Mouse (Mus musculus) forebrain, embryonic 13.5 days (tissue): Measurements from ENCODE around the gene Tbk1. TPM values are rescaled to one million over a fixed set of nuclear protein-coding genes. Genes with fewer than 3 reads are reported as not detected.
A peak's percentile ranks its signal among the peaks of the same experiment; 100 is the strongest.

Source experiments
- ATAC-seq: fragments of 200-750 bp; cut with Nextera tagmentation; 2 replicates; pipeline ENCODE4 v1.8.0; 2017
- H3K27ac ChIP-seq: fragments of 300-500 bp; sonication (generic); 2 replicates; pipeline ENCODE4 v1.5.1; 2015; ENCODE audit warnings: inconsistent platforms, mild to moderate bottlenecking, moderate library complexity
- H3K27me3 ChIP-seq: fragments of 300-500 bp; sonication (generic); 2 replicates; pipeline ENCODE4 v1.6.1; 2015; ENCODE audit warnings: mild to moderate bottlenecking, inconsistent platforms
- H3K36me3 ChIP-seq: fragments of 300-500 bp; sonication (generic); 2 replicates; pipeline ENCODE4 v1.6.1; 2015; ENCODE audit warnings: mild to moderate bottlenecking, inconsistent platforms; ENCODE audit not compliant: poor library complexity, severe bottlenecking
- H3K4me1 ChIP-seq: fragments of 300-500 bp; sonication (generic); 2 replicates; pipeline ENCODE4 v1.6.1; 2015; ENCODE audit warnings: inconsistent platforms
- H3K4me2 ChIP-seq: fragments of 300-500 bp; sonication (generic); 2 replicates; pipeline ENCODE4 v1.6.1; 2015; ENCODE audit warnings: inconsistent platforms, mild to moderate bottlenecking, moderate library complexity
- H3K4me3 ChIP-seq: fragments of 300-500 bp; sonication (generic); 2 replicates; pipeline ENCODE4 v1.5.1; 2015; ENCODE audit warnings: mild to moderate bottlenecking, inconsistent platforms
- H3K9ac ChIP-seq: fragments of 300-500 bp; sonication (generic); 2 replicates; pipeline ENCODE4 v1.6.1; 2015; ENCODE audit warnings: mild to moderate bottlenecking, inconsistent platforms
- H3K9me3 ChIP-seq: fragments of 300-500 bp; sonication (generic); replicated peaks from 2 replicates; pipeline ENCODE4 v1.6.1; 2016; ENCODE audit warnings: inconsistent platforms
- WGBS: fragments of 180-500 bp; shearing (Covaris S2); methylation state at CpG from one replicate; pipeline ENCODE4 v1.1.7; 2015; 5-methylcytosine and 5-hydroxymethylcytosine counted together
- polyA plus RNA-seq: library from polyadenylated mRNA; unstranded; fragments of >200 nt; fragmentation: Nextera tagmentation; extraction: Ambion mirVana; gene quantifications from 2 replicates; pipeline ENCODE4 v1.2.1, GENCODE M21; 2015

Gene Tbk1
- polyA plus RNA-seq, 1 experiment from 2014 or later, result 31.7 TPM

- Histone ChIP-seq H3K4me3 (peak overlapping the region; percentile 31), H3K4me2 (peak overlapping the region; percentile 57), H3K27ac (no peak overlapping the region), H3K27me3 (no peaks in the 10 kb centered on the region), H3K9me3 (0 out of 2 replicates have a peak, but pooled peaks cover 3% of the 10 kb centered on the region), H3K9ac (peak overlapping the region; percentile 39; the same call in 1 of the 2 replicates), H3K4me1 (0 out of 2 replicates have a peak, but pooled peaks cover 6% of the 10 kb centered on the region), H3K36me3 (no peaks in the 10 kb centered on the region)
- WGBS, result 15% methylated on average over 32 of the region's 32 CpGs
- ATAC-seq, result peak; percentile 71; the same call in 1 of the 2 replicates
These were observed 53.3 kb downstream of the Tbk1 start for GRCm38 (mm10) chr10:121533137-121533872.

- Histone ChIP-seq H3K4me1 (0 out of 2 replicates have a peak, but pooled peaks cover 6% of the 10 kb centered on the region), H3K27me3 (no peaks in the 10 kb centered on the region), H3K27ac (no peak overlapping the region), H3K4me2 (no peak overlapping the region), H3K4me3 (no peak overlapping the region), H3K9me3 (0 out of 2 replicates have a peak, but pooled peaks cover 3% of the 10 kb centered on the region), H3K9ac (no peak overlapping the region), H3K36me3 (no peaks in the 10 kb centered on the region)
- ATAC-seq, result no peak
- 87% methylated on average over 5 of the region's 5 CpGs for WGBS
These were observed 55.0 kb downstream of the Tbk1 start for GRCm38 (mm10) chr10:121531541-121531940.

- Histone ChIP-seq H3K9ac (no peak overlapping the region), H3K9me3 (0 out of 2 replicates have a peak, but pooled peaks cover 3% of the 10 kb centered on the region), H3K27ac (no peak overlapping the region), H3K36me3 (no peaks in the 10 kb centered on the region), H3K4me2 (no peak overlapping the region), H3K27me3 (no peaks in the 10 kb centered on the region), H3K4me3 (no peak overlapping the region), H3K4me1 (0 out of 2 replicates have a peak, but pooled peaks cover 6% of the 10 kb centered on the region)
- ATAC-seq, result no peak
- 90% methylated on average over 8 of the region's 8 CpGs for WGBS
These were observed 56.1 kb downstream of the Tbk1 start for GRCm38 (mm10) chr10:121530365-121531003.

GRCm38 (mm10) chr10:121529261-121529660 is 57.3 kb downstream of the Tbk1 start:
- Histone ChIP-seq H3K9me3 (0 out of 2 replicates have a peak, but pooled peaks cover 3% of the 10 kb centered on the region), H3K36me3 (no peaks in the 10 kb centered on the region), H3K4me2 (no peak overlapping the region), H3K27me3 (no peaks in the 10 kb centered on the region), H3K9ac (no peak overlapping the region), H3K4me1 (0 out of 2 replicates have a peak, but pooled peaks cover 6% of the 10 kb centered on the region), H3K4me3 (no peak overlapping the region), H3K27ac (no peak overlapping the region)
- 94% methylated on average over 1 of the region's 1 CpGs for WGBS
- ATAC-seq, result no peak

- H3K4me1 ChIP-seq, result 0 out of 2 replicates have a peak, but pooled peaks cover 4% of the 10 kb centered on the region
- 0 out of 2 replicates have a peak, but pooled peaks cover 3% of the 10 kb centered on the region for H3K9me3 ChIP-seq
- ATAC-seq, result no peak
- no peaks in the 10 kb centered on the region for H3K36me3 ChIP-seq
- H3K4me3 ChIP-seq, result no peak overlapping the region
- H3K27ac ChIP-seq, result no peak overlapping the region
- no peak overlapping the region for H3K9ac ChIP-seq
- no peak overlapping the region for H3K4me2 ChIP-seq
- no peaks in the 10 kb centered on the region for H3K27me3 ChIP-seq
- 82% methylated on average over 3 of the region's 3 CpGs for WGBS
These were observed 58.1 kb downstream of the Tbk1 start for GRCm38 (mm10) chr10:121528470-121528869.

- no peak overlapping the region for H3K9ac ChIP-seq
- no peak for ATAC-seq
- no peak overlapping the region for H3K4me2 ChIP-seq
- 84% methylated on average over 6 of the region's 6 CpGs for WGBS
- no peak overlapping the region for H3K4me3 ChIP-seq
- H3K27me3 ChIP-seq, result no peaks in the 10 kb centered on the region
- H3K4me1 ChIP-seq, result no peaks in the 10 kb centered on the region
- no peak overlapping the region for H3K27ac ChIP-seq
- H3K36me3 ChIP-seq, result no peaks in the 10 kb centered on the region
- H3K9me3 ChIP-seq, result 0 out of 2 replicates have a peak, but pooled peaks cover 3% of the 10 kb centered on the region
These were observed 59.5 kb downstream of the Tbk1 start for GRCm38 (mm10) chr10:121527114-121527513.

- Histone ChIP-seq H3K4me3 (no peak overlapping the region), H3K9ac (no peak overlapping the region), H3K4me2 (no peak overlapping the region), H3K9me3 (no peaks in the 10 kb centered on the region), H3K27ac (no peak overlapping the region), H3K27me3 (no peaks in the 10 kb centered on the region), H3K36me3 (no peaks in the 10 kb centered on the region), H3K4me1 (0 out of 2 replicates have a peak, but pooled peaks cover 5% of the 10 kb centered on the region)
- no peak for ATAC-seq
- WGBS, result 21% methylated on average over 12 of the region's 12 CpGs
These were observed 65.5 kb downstream of the Tbk1 start for GRCm38 (mm10) chr10:121520923-121521585.

GRCm38 (mm10) chr10:121519710-121520109 is 66.9 kb downstream of the Tbk1 start:
- H3K27me3 ChIP-seq, result no peaks in the 10 kb centered on the region
- no peak overlapping the region for H3K4me3 ChIP-seq
- ATAC-seq, result no peak
- H3K36me3 ChIP-seq, result no peaks in the 10 kb centered on the region
- H3K4me1 ChIP-seq, result 0 out of 2 replicates have a peak, but pooled peaks cover 5% of the 10 kb centered on the region
- WGBS, result 71% methylated on average over 2 of the region's 2 CpGs
- H3K9me3 ChIP-seq, result no peaks in the 10 kb centered on the region
- no peak overlapping the region for H3K9ac ChIP-seq
- H3K4me2 ChIP-seq, result no peak overlapping the region
- no peak overlapping the region for H3K27ac ChIP-seq

GRCm38 (mm10) chr10:121516008-121516600 is 70.5 kb downstream of the Tbk1 start:
- Histone ChIP-seq H3K4me2 (0 out of 2 replicates have a peak overlapping the region, but pooled peaks have one; percentile 20), H3K4me1 (0 out of 2 replicates have a peak, but pooled peaks cover 2% of the 10 kb centered on the region), H3K27me3 (no peaks in the 10 kb centered on the region), H3K4me3 (no peak overlapping the region), H3K27ac (no peak overlapping the region), H3K9ac (no peak overlapping the region), H3K36me3 (no peaks in the 10 kb centered on the region), H3K9me3 (no peaks in the 10 kb centered on the region)
- 28% methylated on average over 18 of the region's 18 CpGs for WGBS
- 0 out of 2 replicates have a peak, but pooled peaks have one; percentile 21 for ATAC-seq

- WGBS, result 41% methylated on average over 24 of the region's 24 CpGs
- no peak for ATAC-seq
- H3K4me2 ChIP-seq, result no peak overlapping the region
These were observed 76.6 kb downstream of the Tbk1 start for GRCm38 (mm10) chr10:121509751-121510643.

More at GRCm38 (mm10) chr10:121509751-121510643, 76.6 kb downstream of the Tbk1 start:
- Histone ChIP-seq H3K36me3 (no peaks in the 10 kb centered on the region), H3K27ac (no peak overlapping the region), H3K9ac (no peak overlapping the region), H3K27me3 (no peaks in the 10 kb centered on the region), H3K4me3 (no peak overlapping the region), H3K9me3 (no peaks in the 10 kb centered on the region), H3K4me1 (peaks cover 25% of the 10 kb centered on the region)
